8 mouse cellular contexts compared by ENCODE assay signal in the genomic region with DNA sequence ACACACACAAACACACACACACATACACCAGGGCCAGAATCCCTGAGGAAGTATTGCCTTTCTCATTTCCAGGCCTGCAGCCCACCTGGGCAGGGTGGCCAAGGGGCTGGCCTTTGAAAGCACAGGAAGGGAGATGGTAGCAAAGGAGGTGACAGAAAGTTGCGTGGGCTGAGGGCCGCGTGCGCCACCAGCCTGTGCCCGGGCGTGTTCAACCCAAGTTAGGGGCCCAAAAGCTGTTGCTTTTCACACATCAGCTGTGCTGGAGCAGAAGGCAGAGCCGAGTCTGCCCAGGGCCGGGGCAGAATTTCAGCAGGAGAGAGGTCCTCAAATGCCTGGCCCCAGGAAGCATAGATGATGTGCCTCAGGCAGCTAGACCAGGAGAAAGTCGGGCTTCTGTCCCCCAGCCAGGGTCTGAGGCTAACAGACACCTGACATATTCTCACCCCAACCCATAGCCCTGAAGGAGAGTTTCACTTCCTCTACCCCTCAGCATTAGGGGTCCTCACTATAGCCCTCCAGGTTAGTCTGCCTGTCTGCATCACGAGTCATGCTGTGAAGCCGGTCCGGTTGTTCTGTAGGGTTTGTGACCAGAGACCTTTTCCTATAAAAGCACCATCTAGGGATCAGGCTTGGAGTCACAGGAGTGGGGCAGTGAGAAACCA. TPM values are rescaled to one million over a fixed set of nuclear protein-coding genes. Genes with fewer than 3 reads are reported as not detected.
DNase-seq lines count a peak whose midpoint lies in the region; ATAC-seq and TF ChIP-seq lines count a peak whose summit lies in the region.

No protein-coding gene starts in this region.

- no peak overlapping the region for H3K9ac ChIP-seq in liver, adult 2 months (ENCODE audit: low read depth, low read length)
- H3K9ac ChIP-seq in liver, embryonic 12.5 days, result no peak overlapping the region

- no peaks in the 10 kb centered on the region for H3K79me2 ChIP-seq in liver, adult 2 months (ENCODE audit: control insufficient read depth, insufficient read depth, low read length)

- 0 out of 2 replicates have a peak, but pooled peaks have one; percentile 5 for ATAC-seq in frontal cortex, adult (ENCODE audit: low TSS enrichment)
- no peak for ATAC-seq in liver, embryonic 12.5 days

- H3K4me1 ChIP-seq in liver, adult 2 months (ENCODE audit: control insufficient read depth, insufficient read depth, low read length), result no peaks in the 10 kb centered on the region
- peaks cover 32% of the 10 kb centered on the region for H3K4me1 ChIP-seq in liver, embryonic 12.5 days
- peaks cover 69% of the 10 kb centered on the region for H3K4me1 ChIP-seq in embryonic facial prominence, embryonic 10.5 days
- H3K4me1 ChIP-seq in midbrain, embryonic 10.5 days, result peaks cover 48% of the 10 kb centered on the region

- 87% methylated on average over 12 of the region's 12 CpGs for WGBS in liver, adult 2 months
- WGBS in liver, embryonic 12.5 days (ENCODE audit: insufficient replicate concordance), result 60% methylated on average over 12 of the region's 12 CpGs
- WGBS in embryonic facial prominence, embryonic 10.5 days, result 69% methylated on average over 12 of the region's 12 CpGs
- 70% methylated on average over 12 of the region's 12 CpGs for WGBS in midbrain, embryonic 10.5 days

- H3K27ac ChIP-seq in liver, adult 2 months (replicated peaks; ENCODE audit: insufficient read depth, low read depth, low read length), result 0 out of 2 replicates have a peak overlapping the region, but pooled peaks have one; percentile 7
- no peak overlapping the region for H3K27ac ChIP-seq in liver, embryonic 12.5 days
- H3K27ac ChIP-seq in embryonic facial prominence, embryonic 10.5 days (replicated peaks), result peak overlapping the region; percentile 48; the same call in 1 of the 2 replicates
- H3K27ac ChIP-seq in midbrain, embryonic 10.5 days (replicated peaks), result no peak overlapping the region

- TF ChIP-seq CTCF in liver, adult 2 months (IDR thresholded peaks at IDR 0.05; ENCODE audit: low read depth, low read length), result no peak

- H3K27me3 ChIP-seq in liver, adult 2 months (ENCODE audit: control insufficient read depth, insufficient read depth, low read length), result no peaks in the 10 kb centered on the region
- H3K27me3 ChIP-seq in liver, embryonic 12.5 days (replicated peaks), result peaks cover 13% of the 10 kb centered on the region
- H3K27me3 ChIP-seq in embryonic facial prominence, embryonic 10.5 days (replicated peaks; ENCODE audit: low read depth, poor library complexity, severe bottlenecking), result peaks cover 45% of the 10 kb centered on the region
- peaks cover 52% of the 10 kb centered on the region for H3K27me3 ChIP-seq in midbrain, embryonic 10.5 days (ENCODE audit: low read depth, poor library complexity, severe bottlenecking)

- DNase-seq in frontal cortex, postnatal 10 days (ENCODE audit: low spot score in 2 of 2), result no peak
- DNase-seq in liver, adult 2 months (ENCODE audit: extremely low read depth, low read depth, low spot score), result no peak
- no peak for DNase-seq in embryonic facial prominence, embryonic 10.5 days (ENCODE audit: low spot score)
- peak; percentile 46 to 54 for DNase-seq in layer of hippocampus, postnatal 25 days (ENCODE audit: extremely low spot score in 1 of 2, low spot score in 1 of 2)
- DNase-seq in midbrain, embryonic 10.5 days (ENCODE audit: low spot score), result no peak
- DNase-seq in Muller cell, postnatal 12 days (ENCODE audit: inconsistent ontology term), result no peak

- no peak overlapping the region for H3K4me2 ChIP-seq in liver, embryonic 12.5 days

- no peak overlapping the region for H3K4me3 ChIP-seq in liver, adult 2 months (ENCODE audit: insufficient read depth, low read depth, low read length)
- no peak overlapping the region for H3K4me3 ChIP-seq in liver, embryonic 12.5 days
- H3K4me3 ChIP-seq in embryonic facial prominence, embryonic 10.5 days, result no peak overlapping the region
- H3K4me3 ChIP-seq in midbrain, embryonic 10.5 days, result no peak overlapping the region

- no peaks in the 10 kb centered on the region for H3K9me3 ChIP-seq in liver, embryonic 12.5 days (replicated peaks)
- H3K9me3 ChIP-seq in embryonic facial prominence, embryonic 10.5 days, result no peaks in the 10 kb centered on the region
- H3K9me3 ChIP-seq in midbrain, embryonic 10.5 days (replicated peaks), result no peaks in the 10 kb centered on the region

- H3K36me3 ChIP-seq in liver, adult 2 months (ENCODE audit: control insufficient read depth, insufficient read depth, low read length), result no peaks in the 10 kb centered on the region
- H3K36me3 ChIP-seq in liver, embryonic 12.5 days, result no peaks in the 10 kb centered on the region
- no peaks in the 10 kb centered on the region for H3K36me3 ChIP-seq in embryonic facial prominence, embryonic 10.5 days (replicated peaks)
- no peaks in the 10 kb centered on the region for H3K36me3 ChIP-seq in midbrain, embryonic 10.5 days

- TF ChIP-seq POLR2A in liver, adult 2 months (IDR thresholded peaks at IDR 0.05; ENCODE audit: extremely low read depth, insufficient read depth, low read length), result no peak

RNA-seq across cellular contexts. Expression of a gene that starts 28.1 kb away (rescaled TPM):
- 0.18 and 0.40 TPM in 2 replicates for total RNA-seq in liver, adult 2 months (2014; rRNA removed)
- 0.63 and 0.93 TPM in 2 replicates for polyA plus RNA-seq in liver, adult 2 months (2012; rRNA removed)
- 0.55 and 0.56 TPM in 2 replicates for polyA plus RNA-seq in liver, embryonic 12.5 days (2016; fragmentation: Nextera tagmentation; extraction: Ambion mirVana)
- polyA plus RNA-seq in embryonic facial prominence, embryonic 10.5 days (2016; fragmentation: Nextera tagmentation; extraction: Ambion mirVana), result 2.2 and 2.4 TPM in 2 replicates
- 100 to 1,000 TPM; 121 to 142 TPM for total RNA-seq in layer of hippocampus, postnatal 25 days (2021)
- 1.8 and 2.7 TPM in 2 replicates for polyA plus RNA-seq in midbrain, embryonic 10.5 days (2016; fragmentation: Nextera tagmentation; extraction: Ambion mirVana)

RNA-seq across cellular contexts. Expression of a gene that starts 36.1 kb away (rescaled TPM):
- total RNA-seq in liver, adult 2 months (2014; rRNA removed), result 3.0 and 5.3 TPM in 2 replicates
- 23.4 and 31.4 TPM in 2 replicates for polyA plus RNA-seq in liver, adult 2 months (2012; rRNA removed)
- polyA plus RNA-seq in liver, embryonic 12.5 days (2016; fragmentation: Nextera tagmentation; extraction: Ambion mirVana), result 6.6 TPM in 2 replicates
- polyA plus RNA-seq in embryonic facial prominence, embryonic 10.5 days (2016; fragmentation: Nextera tagmentation; extraction: Ambion mirVana), result 4.2 TPM in 2 replicates
- total RNA-seq in layer of hippocampus, postnatal 25 days (2021), result 10 to 100 TPM; 30.5 to 32.4 TPM
- 2.1 and 2.2 TPM in 2 replicates for polyA plus RNA-seq in midbrain, embryonic 10.5 days (2016; fragmentation: Nextera tagmentation; extraction: Ambion mirVana)

Comparison
In these comparisons a context has a peak if more than half of its experiments do, and no peak if none do; other contexts are left out.
1. H3K27ac ChIP-seq: peak in liver, adult 2 months (single experiment) and embryonic facial prominence, embryonic 10.5 days (single experiment); none in liver, embryonic 12.5 days (single experiment) and midbrain, embryonic 10.5 days (single experiment).
2. DNase-seq: peak in layer of hippocampus, postnatal 25 days (2 of 2); none in frontal cortex, postnatal 10 days (0 of 2), liver, adult 2 months (single experiment), embryonic facial prominence, embryonic 10.5 days (single experiment), midbrain, embryonic 10.5 days (single experiment) and Muller cell, postnatal 12 days (single experiment).